Mouse (Mus musculus): Measurements from ENCODE around the gene Mtfr1l. TPM values are rescaled to one million over a fixed set of nuclear protein-coding genes. Genes with fewer than 3 reads are reported as not detected.

Mtfr1l gene
- polyA plus RNA-seq, 1 experiment, result 37.4 TPM

- DNase-seq (ENCODE audit: low read depth in 1 of 2, low spot score in 2 of 2), result no peak
- TF ChIP-seq CTCF (IDR thresholded peaks at IDR 0.05; ENCODE audit: extremely low read depth, insufficient read depth, insufficient read length, insufficient replicate concordance) (no peak), POLR2A (IDR thresholded peaks at IDR 0.05; ENCODE audit: low read depth, low read length) (no peak)
- WGBS, result 31% methylated on average over 9 of the region's 9 CpGs
- H3K27me3 ChIP-seq (ENCODE audit: control insufficient read depth, insufficient read depth, low read length), result no peaks in the 10 kb centered on the region
- H3K4me1 ChIP-seq (ENCODE audit: control insufficient read depth, insufficient read depth, insufficient read length), result peaks cover 2% of the 10 kb centered on the region; the same call in 1 of the 2 replicates
- no peak overlapping the region for H3K27ac ChIP-seq (ENCODE audit: insufficient read depth, low read length)
- H3K36me3 ChIP-seq (ENCODE audit: control insufficient read depth, insufficient read depth, low read length), result no peaks in the 10 kb centered on the region
- no peak overlapping the region for H3K4me3 ChIP-seq (ENCODE audit: extremely low read depth, insufficient read depth, insufficient read length)
These were observed 23.5 kb upstream of the Mtfr1l start for GRCm38 (mm10) chr4:134558570-134559113.

- DNase-seq (ENCODE audit: low read depth in 1 of 2, low spot score in 2 of 2), result peak in 1 of 2 experiments; percentile 41
- Histone ChIP-seq H3K4me3 (ENCODE audit: extremely low read depth, insufficient read depth, insufficient read length) (0 out of 2 replicates have a peak overlapping the region, but pooled peaks have one; percentile 17), H3K27ac (ENCODE audit: insufficient read depth, low read length) (no peak overlapping the region), H3K27me3 (ENCODE audit: control insufficient read depth, insufficient read depth, low read length) (no peaks in the 10 kb centered on the region), H3K4me1 (ENCODE audit: control insufficient read depth, insufficient read depth, insufficient read length) (peaks cover 2% of the 10 kb centered on the region; the same call in 1 of the 2 replicates), H3K36me3 (ENCODE audit: control insufficient read depth, insufficient read depth, low read length) (no peaks in the 10 kb centered on the region)
- 3% methylated on average over 16 of the region's 16 CpGs for whole genome bisulfite sequencing
- no peak for TF ChIP-seq CTCF (IDR thresholded peaks at IDR 0.05; ENCODE audit: extremely low read depth, insufficient read depth, insufficient read length, insufficient replicate concordance)
- no peak for TF ChIP-seq POLR2A (IDR thresholded peaks at IDR 0.05; ENCODE audit: low read depth, low read length)
These were observed 22.6 kb upstream of the Mtfr1l start for GRCm38 (mm10) chr4:134557626-134558249.

- TF ChIP-seq CTCF (IDR thresholded peaks at IDR 0.05; ENCODE audit: extremely low read depth, insufficient read depth, insufficient read length, insufficient replicate concordance), result no peak
- TF ChIP-seq POLR2A (IDR thresholded peaks at IDR 0.05; ENCODE audit: low read depth, low read length), result no peak
- WGBS, result 74% methylated on average over 8 of the region's 8 CpGs
- Histone ChIP-seq H3K4me1 (ENCODE audit: control insufficient read depth, insufficient read depth, insufficient read length) (peaks cover 5% of the 10 kb centered on the region; the same call in 1 of the 2 replicates), H3K27ac (ENCODE audit: insufficient read depth, low read length) (no peak overlapping the region), H3K36me3 (ENCODE audit: control insufficient read depth, insufficient read depth, low read length) (no peaks in the 10 kb centered on the region), H3K27me3 (ENCODE audit: control insufficient read depth, insufficient read depth, low read length) (peaks cover 5% of the 10 kb centered on the region; the same call in 1 of the 2 replicates), H3K4me3 (ENCODE audit: extremely low read depth, insufficient read depth, insufficient read length) (no peak overlapping the region)
- no peak for DNase-seq (ENCODE audit: low read depth in 1 of 2, low spot score in 2 of 2)
These were observed 20.9 kb upstream of the Mtfr1l start for GRCm38 (mm10) chr4:134555956-134556580.

- 84% methylated on average over 1 of the region's 1 CpGs for WGBS
These were observed 18.4 kb upstream of the Mtfr1l start for GRCm38 (mm10) chr4:134553631-134554030.

GRCm38 (mm10) chr4:134551494-134552316, 16.5 kb upstream of the Mtfr1l start, which contains the start of gene Selenon:
Gene Selenon (minus strand): TSS chr4:134552166.
- Histone ChIP-seq H3K27ac (ENCODE audit: insufficient read depth, low read length) (no peak within 1 kb of the TSS), H3K4me3 (ENCODE audit: extremely low read depth, insufficient read depth, insufficient read length) (peak within 1 kb of the TSS; percentile 59), H3K27me3 (ENCODE audit: control insufficient read depth, insufficient read depth, low read length) (peaks cover 5% of the 10 kb centered on the region; the same call in 1 of the 2 replicates), H3K4me1 (ENCODE audit: control insufficient read depth, insufficient read depth, insufficient read length) (peaks cover 2% of the 10 kb centered on the region; the same call in 1 of the 2 replicates), H3K36me3 (ENCODE audit: control insufficient read depth, insufficient read depth, low read length) (no peaks in the 10 kb centered on the region)
- TF ChIP-seq POLR2A (IDR thresholded peaks at IDR 0.05; ENCODE audit: low read depth, low read length) (no peak), CTCF (IDR thresholded peaks at IDR 0.05; ENCODE audit: extremely low read depth, insufficient read depth, insufficient read length, insufficient replicate concordance) (no peak)
- DNase-seq (ENCODE audit: low read depth in 1 of 2, low spot score in 2 of 2), result no peak
- 3% methylated on average over 65 of the region's 67 CpGs for WGBS

More at GRCm38 (mm10) chr4:134553631-134554030, 18.4 kb upstream of the Mtfr1l start:
- Histone ChIP-seq H3K4me1 (ENCODE audit: control insufficient read depth, insufficient read depth, insufficient read length) (peaks cover 5% of the 10 kb centered on the region; the same call in 1 of the 2 replicates), H3K27ac (ENCODE audit: insufficient read depth, low read length) (no peak overlapping the region), H3K27me3 (ENCODE audit: control insufficient read depth, insufficient read depth, low read length) (peaks cover 5% of the 10 kb centered on the region; the same call in 1 of the 2 replicates), H3K4me3 (ENCODE audit: extremely low read depth, insufficient read depth, insufficient read length) (no peak overlapping the region), H3K36me3 (ENCODE audit: control insufficient read depth, insufficient read depth, low read length) (no peaks in the 10 kb centered on the region)
- DNase-seq (ENCODE audit: low read depth in 1 of 2, low spot score in 2 of 2), result no peak
- TF ChIP-seq CTCF (IDR thresholded peaks at IDR 0.05; ENCODE audit: extremely low read depth, insufficient read depth, insufficient read length, insufficient replicate concordance) (no peak), POLR2A (IDR thresholded peaks at IDR 0.05; ENCODE audit: low read depth, low read length) (no peak)

- peaks cover 2% of the 10 kb centered on the region; the same call in 1 of the 2 replicates for H3K4me1 ChIP-seq (ENCODE audit: control insufficient read depth, insufficient read depth, insufficient read length)
- no peak for DNase-seq (ENCODE audit: low read depth in 1 of 2, low spot score in 2 of 2)
- whole genome bisulfite sequencing, result 98% methylated on average over 8 of the region's 8 CpGs
- no peak overlapping the region for H3K27ac ChIP-seq (ENCODE audit: insufficient read depth, low read length)
- no peaks in the 10 kb centered on the region for H3K36me3 ChIP-seq (ENCODE audit: control insufficient read depth, insufficient read depth, low read length)
- no peak overlapping the region for H3K4me3 ChIP-seq (ENCODE audit: extremely low read depth, insufficient read depth, insufficient read length)
- no peak for TF ChIP-seq POLR2A (IDR thresholded peaks at IDR 0.05; ENCODE audit: low read depth, low read length)
- TF ChIP-seq CTCF (IDR thresholded peaks at IDR 0.05; ENCODE audit: extremely low read depth, insufficient read depth, insufficient read length, insufficient replicate concordance), result no peak
- peaks cover 5% of the 10 kb centered on the region; the same call in 1 of the 2 replicates for H3K27me3 ChIP-seq (ENCODE audit: control insufficient read depth, insufficient read depth, low read length)
These were observed 14.7 kb upstream of the Mtfr1l start for GRCm38 (mm10) chr4:134549899-134550298.
